Mouse (Mus musculus) CH12.LX (cell line): ENCODE measurements at regions not wholly inside any gene's neighbourhood (a gene's known extent, or its start where the extent isn't known, plus 50 kb on each side); places are given as distances from the start of the nearest gene placed in this dataset.
A peak's percentile ranks its signal among the peaks of the same experiment; 100 is the strongest.

ENCODE experiments used
- DNase-seq: peaks from one replicate; pipeline ENCODE4 v3.0.0-alpha.2; 2013; ENCODE audit errors: extremely low read depth
- H3K27ac ChIP-seq: 2 replicates; pipeline ENCODE4 v1.5.1; 2012; ENCODE audit warnings: low read depth, mild to moderate bottlenecking, control low read depth, moderate library complexity; ENCODE audit not compliant: insufficient read depth
- H3K27me3 ChIP-seq: replicated peaks from 2 replicates; pipeline ENCODE3; 2012; ENCODE audit warnings: inconsistent platforms
- H3K36me3 ChIP-seq, 2 experiments: replicated peaks in 1 of 2; 2 replicates each; pipeline versions ENCODE3 to v1.6.1; 2012; ENCODE audit warnings: inconsistent platforms in 1 of 2, low read length in 1 of 2, mild to moderate bottlenecking in 1 of 2, mixed read lengths in 1 of 2, moderate library complexity in 1 of 2; ENCODE audit not compliant: control insufficient read depth in 1 of 2, insufficient read depth in 1 of 2
- H3K4me1 ChIP-seq, 2 experiments: 2 replicates each; pipeline ENCODE4 v1.6.1; 2012; ENCODE audit warnings: inconsistent platforms in 1 of 2, moderate library complexity in 1 of 2; ENCODE audit not compliant: insufficient read depth in 2 of 2, control insufficient read depth in 1 of 2
- H3K4me2 ChIP-seq: 2 replicates; pipeline ENCODE4 v1.6.1; 2012; ENCODE audit warnings: low read depth, mild to moderate bottlenecking, control low read depth; ENCODE audit not compliant: poor library complexity, insufficient read depth, severe bottlenecking
- H3K4me3 ChIP-seq, 3 experiments: fragments of 150-350 bp in 1 of 3; sonication (generic) in 1 of 3; replicated peaks in 1 of 3; 2 replicates each; pipeline versions ENCODE3 to v1.5.1; 2011 to 2012; ENCODE audit warnings: low read depth in 2 of 3, low read length in 2 of 3, mild to moderate bottlenecking in 2 of 3, moderate library complexity in 2 of 3, control low read depth in 1 of 3, improper control_type of control experiment in 1 of 3, inconsistent platforms in 1 of 3, mixed read lengths in 1 of 3; ENCODE audit not compliant: poor library complexity in 1 of 3
- H3K79me2 ChIP-seq: replicated peaks from 2 replicates; pipeline ENCODE4 v1.6.1; 2012; ENCODE audit warnings: mild to moderate bottlenecking, moderate library complexity; ENCODE audit not compliant: control insufficient read depth, poor library complexity, insufficient read depth, severe bottlenecking; ENCODE audit errors: extremely low read depth
- H3K9ac ChIP-seq: 2 replicates; pipeline ENCODE4 v1.6.1; 2012; ENCODE audit warnings: low read depth, mild to moderate bottlenecking, control low read depth, moderate library complexity; ENCODE audit not compliant: insufficient read depth
- H3K9me3 ChIP-seq: replicated peaks from 2 replicates; pipeline ENCODE3; 2012; ENCODE audit warnings: low read length, inconsistent platforms, mixed read lengths
- CHD1 ChIP-seq: IDR thresholded peaks from 2 replicates; pipeline ENCODE4 v1.6.1; 2012; ENCODE audit warnings: low read depth, low read length, improper control_type of control experiment, inconsistent platforms
- CHD2 ChIP-seq: IDR thresholded peaks from 2 replicates; pipeline ENCODE4 v1.6.1; 2011; ENCODE audit warnings: low read length, improper control_type of control experiment
- CTCF ChIP-seq, 2 experiments: IDR thresholded peaks in 1 of 2; conservative IDR thresholded peaks in 1 of 2; 2 replicates each; pipeline ENCODE4 v1.5.1; 2011 to 2012; ENCODE audit warnings: low read depth in 2 of 2, low read length in 2 of 2, improper control_type of control experiment in 1 of 2, inconsistent platforms in 1 of 2, mild to moderate bottlenecking in 1 of 2, moderate library complexity in 1 of 2
- E2F4 ChIP-seq: IDR thresholded peaks from 2 replicates; pipeline ENCODE4 v1.6.1; 2011; ENCODE audit warnings: low read depth, low read length, improper control_type of control experiment; ENCODE audit not compliant: insufficient replicate concordance
- EP300 ChIP-seq: IDR thresholded peaks from 2 replicates; pipeline ENCODE4 v1.6.1; 2011; ENCODE audit warnings: low read length, improper control_type of control experiment
- ETS1 ChIP-seq: conservative IDR thresholded peaks from 2 replicates; pipeline ENCODE4 v1.6.1; 2012; ENCODE audit warnings: low read depth, mild to moderate bottlenecking, inconsistent platforms, low read length, improper control_type of control experiment, moderate library complexity
- HCFC1 ChIP-seq: IDR thresholded peaks from 2 replicates; pipeline ENCODE4 v1.6.1; 2012; ENCODE audit warnings: low read depth, mild to moderate bottlenecking, inconsistent platforms, low read length, improper control_type of control experiment
- JUND ChIP-seq: conservative IDR thresholded peaks from 2 replicates; pipeline ENCODE4 v1.6.1; 2011; ENCODE audit warnings: low read depth, low read length, improper control_type of control experiment
- KAT2A ChIP-seq: IDR thresholded peaks from 2 replicates; pipeline ENCODE4 v1.6.1; 2012; ENCODE audit warnings: low read length, improper control_type of control experiment, inconsistent platforms; ENCODE audit not compliant: insufficient replicate concordance
- MAFK ChIP-seq: IDR thresholded peaks from 2 replicates; pipeline ENCODE4 v1.6.1; 2011; ENCODE audit warnings: low read length, improper control_type of control experiment; ENCODE audit not compliant: insufficient replicate concordance
- MAX ChIP-seq: IDR thresholded peaks from 2 replicates; pipeline ENCODE4 v1.6.1; 2011; ENCODE audit warnings: low read length, improper control_type of control experiment
- MEF2A ChIP-seq: IDR thresholded peaks from 2 replicates; pipeline ENCODE4 v1.6.1; 2014; ENCODE audit warnings: low read depth, mild to moderate bottlenecking, inconsistent platforms, low read length, improper control_type of control experiment, borderline replicate concordance
- MXI1 ChIP-seq: IDR thresholded peaks from 2 replicates; pipeline ENCODE4 v1.6.1; 2011; ENCODE audit warnings: mild to moderate bottlenecking, low read depth, low read length, improper control_type of control experiment
- MYC ChIP-seq: IDR thresholded peaks from 2 replicates; pipeline ENCODE4 v1.6.1; 2011; ENCODE audit warnings: low read depth, mild to moderate bottlenecking, improper control_type of control experiment, low read length
- POLR2A ChIP-seq: IDR thresholded peaks from 2 replicates; pipeline ENCODE4 v1.6.1; 2011; ENCODE audit warnings: low read depth, mild to moderate bottlenecking, improper control_type of control experiment, low read length
- RAD21 ChIP-seq: IDR thresholded peaks from 2 replicates; pipeline ENCODE4 v1.6.1; 2011; ENCODE audit warnings: low read depth, mild to moderate bottlenecking, low read length, improper control_type of control experiment, moderate library complexity
- RCOR1 ChIP-seq: conservative IDR thresholded peaks from 2 replicates; pipeline ENCODE4 v1.6.1; 2012; ENCODE audit warnings: low read depth, mild to moderate bottlenecking, inconsistent platforms, low read length, improper control_type of control experiment
- SIN3A ChIP-seq: IDR thresholded peaks from 2 replicates; pipeline ENCODE4 v1.6.1; 2012; ENCODE audit warnings: low read length, improper control_type of control experiment, inconsistent platforms
- SMC3 ChIP-seq: IDR thresholded peaks from 2 replicates; pipeline ENCODE4 v1.6.1; 2011; ENCODE audit warnings: low read depth, low read length, improper control_type of control experiment
- TBP ChIP-seq: conservative IDR thresholded peaks from 2 replicates; pipeline ENCODE4 v1.6.1; 2011; ENCODE audit warnings: low read depth, low read length, improper control_type of control experiment
- TCF12 ChIP-seq: IDR thresholded peaks from 2 replicates; pipeline ENCODE4 v1.6.1; 2014; ENCODE audit warnings: low read depth, mild to moderate bottlenecking, inconsistent platforms, low read length, improper control_type of control experiment
- UBTF ChIP-seq: IDR thresholded peaks from 2 replicates; pipeline ENCODE4 v1.6.1; 2012; ENCODE audit warnings: low read depth, mild to moderate bottlenecking, inconsistent platforms, low read length, improper control_type of control experiment, moderate library complexity
- USF2 ChIP-seq: conservative IDR thresholded peaks from 2 replicates; pipeline ENCODE4 v1.6.1; 2011; ENCODE audit warnings: low read depth, low read length, improper control_type of control experiment
- ZC3H11A ChIP-seq: IDR thresholded peaks from 2 replicates; pipeline ENCODE4 v1.6.1; 2012; ENCODE audit warnings: low read depth, mild to moderate bottlenecking, inconsistent platforms, low read length, improper control_type of control experiment
- ZNF384 ChIP-seq: IDR thresholded peaks from 2 replicates; pipeline ENCODE4 v1.6.1; 2012; ENCODE audit warnings: low read depth, low read length, improper control_type of control experiment, inconsistent platforms
- dilution Hi-C: fragments of 300-500 bp; cut with MboI; formaldehyde crosslinking; loops from 2 replicates; pipeline ENCODE4 v1.14.3; 2020; ENCODE audit warnings: low sequenced_read_pairs; ENCODE audit not compliant: extremely low pct_unique_long_range_greater_than_20kb, extremely low pct_ligation_motif_present
- in situ Hi-C: fragments of 300-500 bp; cut with MboI; formaldehyde crosslinking; loops from 3 replicates; pipeline ENCODE4 v1.14.3; 2019; ENCODE audit warnings: low sequenced_read_pairs, low pct_ligation_motif_present, low pct_unique_long_range_greater_than_20kb, mixed read lengths

- no peak overlapping the region for H3K27ac ChIP-seq
- in situ Hi-C loops (loop anchor here (25.0 kb wide), 1 partner anchor 299 kb away; no protein-coding TSS in a partner anchor), dilution Hi-C loops (no loop called here)
- no peak overlapping the region for H3K4me2 ChIP-seq
- no peak overlapping the region for H3K9ac ChIP-seq
- H3K9me3 ChIP-seq: peaks cover 32% of the 10 kb centered on the region
- no peak overlapping the region for H3K4me3 ChIP-seq
- H3K79me2 ChIP-seq: no peaks in the 10 kb centered on the region
- DNase-seq: no peak
- TF ChIP-seq SIN3A (no peak), TBP (no peak), SMC3 (no peak), MEF2A (no peak), KAT2A (no peak), POLR2A (no peak), USF2 (no peak), MXI1 (no peak), ZC3H11A (no peak), ZNF384 (no peak), ETS1 (no peak), CHD1 (no peak), JUND (no peak), E2F4 (no peak), HCFC1 (no peak), RCOR1 (no peak), EP300 (no peak)
- no peaks in the 10 kb centered on the region for H3K27me3 ChIP-seq
- H3K4me1 ChIP-seq: no peaks in the 10 kb centered on the region
- no peaks in the 10 kb centered on the region for H3K36me3 ChIP-seq
These were observed 174.9 kb upstream of the Adgrl4 start for GRCm38 (mm10) chr3:151262821-151263220.

GRCm38 (mm10) chr3:151265658-151266057 is 172.0 kb upstream of the Adgrl4 start:
- H3K27me3 ChIP-seq: no peaks in the 10 kb centered on the region
- no peak overlapping the region for H3K4me2 ChIP-seq
- H3K4me1 ChIP-seq: no peaks in the 10 kb centered on the region
- peak; percentile 30 for DNase-seq
- H3K9ac ChIP-seq: no peak overlapping the region
- dilution Hi-C loops: no loop called here
- no peaks in the 10 kb centered on the region for H3K79me2 ChIP-seq
- peak; percentile 19 for TF ChIP-seq RAD21
- no peak for TF ChIP-seq MAX
- TF ChIP-seq MAFK: no peak
- TF ChIP-seq MYC: no peak
- TF ChIP-seq CHD2: no peak
- TF ChIP-seq SMC3: peak; percentile 20; the same call in 1 of the 2 replicates
- no peak for TF ChIP-seq TCF12
- peak; percentile 31 to 50; a peak in 3 of 4 replicates for TF ChIP-seq CTCF (conservative IDR thresholded peaks at IDR 0.05 in 1 of 2, IDR thresholded peaks at IDR 0.05 in 1 of 2; ENCODE audit: low read depth in 2 of 2, low read length in 2 of 2)
- TF ChIP-seq ETS1: no peak
- TF ChIP-seq MEF2A: no peak
- TF ChIP-seq JUND: no peak
- no peak for TF ChIP-seq HCFC1
- TF ChIP-seq TBP: no peak
- TF ChIP-seq UBTF: no peak
- H3K9me3 ChIP-seq: peaks cover 31% of the 10 kb centered on the region
- H3K27ac ChIP-seq: no peak overlapping the region
- no peaks in the 10 kb centered on the region for H3K36me3 ChIP-seq
- in situ Hi-C loops: loop anchor here (25.0 kb wide), 1 partner anchor 297 kb away; no protein-coding TSS in a partner anchor
- no peak overlapping the region for H3K4me3 ChIP-seq
